Mouse (Mus musculus) heart, embryonic 11.5 days (tissue): ENCODE data around the gene Eif4ebp2. TPM values are rescaled to one million over a fixed set of nuclear protein-coding genes. Genes with fewer than 3 reads are reported as not detected.

ENCODE experiments used
- ATAC-seq: fragments of 200-750 bp; cut with Nextera tagmentation; replicated peaks from 2 replicates; pipeline ENCODE4 v1.8.0; 2017; ENCODE audit warnings: moderate library complexity; ENCODE audit not compliant: insufficient number of reproducible peaks, low FRiP score, low TSS enrichment
- H3K27ac ChIP-seq: fragments of 300-500 bp; sonication (generic); 2 replicates; pipeline ENCODE4 v1.5.1; 2014; ENCODE audit warnings: mild to moderate bottlenecking, low read depth, low read length
- H3K27me3 ChIP-seq: fragments of 300-500 bp; sonication (generic); 2 replicates; pipeline ENCODE4 v1.6.1; 2014; ENCODE audit warnings: mild to moderate bottlenecking, low read length, mixed read lengths; ENCODE audit not compliant: control insufficient read depth, insufficient read depth
- H3K36me3 ChIP-seq: fragments of 300-500 bp; sonication (generic); 2 replicates; pipeline ENCODE4 v1.6.1; 2014; ENCODE audit warnings: mild to moderate bottlenecking, low read length, moderate library complexity, mixed read lengths; ENCODE audit not compliant: control insufficient read depth, insufficient read depth
- H3K4me1 ChIP-seq: fragments of 300-500 bp; sonication (generic); 2 replicates; pipeline ENCODE4 v1.6.1; 2014; ENCODE audit warnings: low read length; ENCODE audit not compliant: control insufficient read depth, insufficient read depth
- H3K4me2 ChIP-seq: fragments of 300-500 bp; sonication (generic); 2 replicates; pipeline ENCODE4 v1.6.1; 2014; ENCODE audit warnings: mild to moderate bottlenecking, moderate library complexity
- H3K4me3 ChIP-seq: fragments of 300-500 bp; sonication (generic); 2 replicates; pipeline ENCODE4 v1.5.1; 2014; ENCODE audit warnings: low read depth, low read length
- H3K9ac ChIP-seq: fragments of 300-500 bp; sonication (generic); 2 replicates; pipeline ENCODE4 v1.6.1; 2014; ENCODE audit warnings: mild to moderate bottlenecking, low read depth, low read length, moderate library complexity
- H3K9me3 ChIP-seq: fragments of 300-500 bp; sonication (generic); replicated peaks from 2 replicates; pipeline ENCODE4 v1.6.1; 2016; ENCODE audit warnings: low read length; ENCODE audit not compliant: control insufficient read depth
- WGBS: fragments of 180-500 bp; shearing (Covaris S2); extraction: QIAGEN DNeasy Blood & Tissue Kit; methylation state at CpG from one replicate; pipeline ENCODE4 v1.1.7; 2014; ENCODE audit not compliant: insufficient replicate concordance; 5-methylcytosine and 5-hydroxymethylcytosine counted together
- polyA plus RNA-seq: library from polyadenylated mRNA; unstranded; fragments of >200 nt; fragmentation: Nextera tagmentation; extraction: Ambion mirVana; gene quantifications from 2 replicates; pipeline ENCODE4 v1.2.1, GENCODE M21; 2014

The Eif4ebp2 gene
- polyA plus RNA-seq = 21.2 and 28.6 TPM in 2 replicates

- Histone ChIP-seq H3K27ac (peak within 1 kb of the TSS; percentile 84), H3K4me2 (peak within 1 kb of the TSS; percentile 84), H3K9me3 (no peaks in the 10 kb centered on the region; the same call in 1 of the 2 replicates), H3K4me1 (peaks cover 19% of the 10 kb centered on the region), H3K36me3 (no peaks in the 10 kb centered on the region), H3K27me3 (no peaks in the 10 kb centered on the region), H3K9ac (peak within 1 kb of the TSS; percentile 91), H3K4me3 (peak within 1 kb of the TSS; percentile 92)
- ATAC-seq = peak; percentile 97
- WGBS = 1% methylated on average over 18 of the region's 36 CpGs
Observed at GRCm38 (mm10) chr10:61452645-61453044, at the start of gene Eif4ebp2. TSS of gene Eif4ebp2 (minus strand) at chr10:61452661.

- H3K9ac ChIP-seq = no peak overlapping the region
- no peak for ATAC-seq
- no peaks in the 10 kb centered on the region for H3K9me3 ChIP-seq
- H3K4me2 ChIP-seq = no peak overlapping the region
- H3K4me3 ChIP-seq = no peak overlapping the region
- no peak overlapping the region for H3K27ac ChIP-seq
- 66% methylated on average over 7 of the region's 7 CpGs for WGBS
- H3K27me3 ChIP-seq = no peaks in the 10 kb centered on the region
- no peaks in the 10 kb centered on the region for H3K36me3 ChIP-seq
- H3K4me1 ChIP-seq = peaks cover 7% of the 10 kb centered on the region
Observed at GRCm38 (mm10) chr10:61500756-61501155, 48.3 kb upstream of the Eif4ebp2 start.

- H3K4me2 ChIP-seq = no peak overlapping the region
- no peak overlapping the region for H3K4me3 ChIP-seq
- H3K27ac ChIP-seq = no peak overlapping the region
- no peak overlapping the region for H3K9ac ChIP-seq
- H3K4me1 ChIP-seq = peaks cover 15% of the 10 kb centered on the region
- no peak for ATAC-seq
- no peaks in the 10 kb centered on the region for H3K36me3 ChIP-seq
- WGBS = 80% methylated on average over 20 of the region's 20 CpGs
- no peaks in the 10 kb centered on the region for H3K27me3 ChIP-seq
- no peaks in the 10 kb centered on the region for H3K9me3 ChIP-seq
Observed at GRCm38 (mm10) chr10:61499505-61500466, 47.3 kb upstream of the Eif4ebp2 start.

DNA sequence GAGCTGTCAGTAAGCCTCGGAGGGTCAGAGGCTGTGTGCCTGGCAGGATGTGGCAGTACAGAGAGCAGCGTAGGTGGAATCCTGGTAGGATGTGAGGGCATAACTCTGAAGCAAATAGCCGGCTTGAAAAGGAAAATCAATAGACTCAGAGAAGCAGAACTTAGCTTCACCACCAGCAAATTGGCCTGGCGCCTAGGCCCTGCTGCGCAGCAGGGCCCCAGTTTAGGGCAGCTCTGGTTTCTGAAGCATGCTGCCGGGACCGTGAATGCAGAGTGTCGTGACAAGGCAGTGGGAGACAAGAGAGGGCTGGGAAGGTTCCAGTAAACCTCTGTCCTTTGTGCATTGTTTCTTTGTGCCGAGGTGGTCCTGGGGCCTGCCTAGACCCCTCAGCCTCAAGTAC, 43.8 kb upstream of the Eif4ebp2 start:
- Histone ChIP-seq H3K9ac (peak overlapping the region; percentile 50; the same call in 1 of the 2 replicates), H3K36me3 (no peaks in the 10 kb centered on the region), H3K4me1 (peaks cover 17% of the 10 kb centered on the region), H3K4me2 (no peak overlapping the region), H3K4me3 (no peak overlapping the region), H3K9me3 (no peaks in the 10 kb centered on the region), H3K27me3 (no peaks in the 10 kb centered on the region), H3K27ac (peak overlapping the region; percentile 2; the same call in 1 of the 2 replicates)
- no peak for ATAC-seq
- WGBS = 63% methylated on average over 9 of the region's 9 CpGs

DNA sequence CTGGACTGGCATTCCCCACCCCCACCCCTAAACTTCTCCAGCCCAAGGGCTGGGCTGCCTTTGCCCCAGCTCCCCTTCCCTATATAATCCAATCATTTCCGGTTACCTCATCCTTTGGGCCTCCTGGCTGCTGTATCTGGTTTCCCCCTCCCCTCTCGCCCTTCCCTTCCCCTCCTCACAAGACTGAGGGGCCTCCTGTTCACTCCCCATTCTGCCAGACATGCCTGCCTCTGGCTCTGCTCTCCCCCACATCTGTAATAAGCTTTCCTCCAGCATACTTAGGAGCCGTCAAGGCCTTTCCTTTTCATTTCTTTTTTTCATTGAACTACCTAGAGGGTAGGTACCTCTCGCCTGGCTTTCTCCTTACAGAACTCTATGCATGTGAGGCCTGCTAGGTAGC, 43.0 kb upstream of the Eif4ebp2 start:
- Histone ChIP-seq H3K4me2 (no peak overlapping the region), H3K36me3 (no peaks in the 10 kb centered on the region), H3K27ac (no peak overlapping the region), H3K27me3 (no peaks in the 10 kb centered on the region), H3K9ac (no peak overlapping the region), H3K4me1 (peaks cover 17% of the 10 kb centered on the region), H3K9me3 (no peaks in the 10 kb centered on the region), H3K4me3 (no peak overlapping the region)
- 54% methylated on average over 4 of the region's 4 CpGs for WGBS
- no peak for ATAC-seq

DNA sequence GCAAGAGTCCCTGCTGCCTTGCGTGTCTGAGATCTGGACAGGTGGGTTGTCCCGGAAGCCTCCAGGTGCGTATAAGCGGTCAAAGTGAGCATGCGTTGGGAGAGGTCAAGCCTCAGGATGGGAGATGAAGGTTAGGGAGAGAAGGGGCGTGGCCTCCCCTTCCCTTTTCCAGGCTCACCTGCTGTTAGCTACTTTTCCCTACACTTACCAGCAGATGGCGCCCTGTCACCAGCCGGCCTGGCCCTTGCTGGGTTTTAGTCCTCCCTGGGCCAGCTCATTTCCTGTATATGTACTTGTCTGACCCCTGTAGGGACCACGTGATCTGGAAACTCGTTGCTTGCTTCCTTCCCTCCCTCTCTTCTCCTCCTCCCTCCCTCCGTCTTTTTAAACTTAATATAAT, 39.6 kb upstream of the Eif4ebp2 start:
- Histone ChIP-seq H3K9me3 (no peaks in the 10 kb centered on the region), H3K27ac (no peak overlapping the region), H3K27me3 (no peaks in the 10 kb centered on the region), H3K9ac (no peak overlapping the region), H3K36me3 (no peaks in the 10 kb centered on the region), H3K4me3 (no peak overlapping the region), H3K4me2 (no peak overlapping the region; the same call in 1 of the 2 replicates), H3K4me1 (peaks cover 17% of the 10 kb centered on the region)
- WGBS = 6% methylated on average over 11 of the region's 11 CpGs
- 0 out of 2 replicates have a peak, but pooled peaks have one; percentile 18 for ATAC-seq

DNA sequence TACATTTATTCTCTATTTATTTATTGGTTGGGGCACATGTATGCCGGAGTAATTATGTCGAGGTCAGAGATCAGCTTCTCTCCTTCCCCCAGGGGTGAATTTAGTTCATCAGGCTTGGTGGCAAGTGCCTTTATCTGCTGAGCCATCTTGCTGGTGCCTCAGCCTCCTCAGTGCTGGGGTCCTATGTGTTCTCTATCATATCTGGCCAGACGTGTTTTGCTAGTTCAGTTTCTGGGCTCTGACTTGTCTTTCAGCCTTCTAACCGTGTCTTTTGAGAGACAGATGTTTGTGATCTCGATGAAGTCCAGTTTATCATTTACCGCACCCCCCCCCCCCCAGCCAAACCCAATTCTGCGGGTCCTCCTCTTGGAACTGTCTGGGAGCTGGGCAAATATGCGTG, 39.1 kb upstream of the Eif4ebp2 start:
- peaks cover 17% of the 10 kb centered on the region for H3K4me1 ChIP-seq
- H3K36me3 ChIP-seq = no peaks in the 10 kb centered on the region
- no peaks in the 10 kb centered on the region for H3K9me3 ChIP-seq
- no peak overlapping the region for H3K9ac ChIP-seq
- H3K4me3 ChIP-seq = no peak overlapping the region
- H3K4me2 ChIP-seq = no peak overlapping the region
- no peaks in the 10 kb centered on the region for H3K27me3 ChIP-seq
- 42% methylated on average over 8 of the region's 8 CpGs for WGBS
- no peak for ATAC-seq
- H3K27ac ChIP-seq = no peak overlapping the region

DNA sequence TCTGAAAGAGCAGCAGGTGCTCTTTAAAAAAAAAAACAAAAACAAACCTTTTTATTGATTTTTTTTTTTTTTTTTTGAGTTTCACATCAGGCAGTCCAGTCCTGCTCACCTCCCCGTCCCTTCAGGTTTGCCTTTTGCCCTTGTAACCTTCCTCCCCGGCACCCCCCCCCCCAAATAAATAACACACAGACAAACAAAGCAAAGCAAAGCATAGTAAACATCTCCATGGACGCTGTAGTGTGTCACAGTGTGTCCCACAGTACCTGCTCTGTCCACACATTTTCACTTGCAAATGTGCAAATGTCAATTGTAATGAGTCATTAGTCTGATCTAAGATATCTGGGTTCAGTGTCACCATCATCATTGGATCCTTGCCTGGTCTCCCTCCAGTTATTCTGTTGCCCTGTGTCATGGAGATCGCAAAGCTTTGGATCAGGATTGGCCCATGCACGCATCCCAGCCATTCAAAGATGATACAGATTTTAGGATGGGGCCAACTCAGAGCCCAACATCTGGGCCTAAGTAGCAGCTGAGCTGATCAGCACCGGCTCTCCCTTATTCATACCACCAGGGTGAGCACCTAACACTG, 36.2 kb upstream of the Eif4ebp2 start:
- no peak overlapping the region for H3K9ac ChIP-seq
- no peak overlapping the region for H3K4me2 ChIP-seq
- no peak overlapping the region for H3K4me3 ChIP-seq
- 82% methylated on average over 6 of the region's 6 CpGs for WGBS
- H3K36me3 ChIP-seq = no peaks in the 10 kb centered on the region
- H3K27me3 ChIP-seq = no peaks in the 10 kb centered on the region
- no peak overlapping the region for H3K27ac ChIP-seq
- no peaks in the 10 kb centered on the region for H3K9me3 ChIP-seq
- ATAC-seq = no peak
- peaks cover 3% of the 10 kb centered on the region; the same call in 1 of the 2 replicates for H3K4me1 ChIP-seq
